Mouse (Mus musculus) adrenal gland, postnatal 36 days (tissue): Measurements from ENCODE around the gene Zbtb9. TPM values are rescaled to one million over a fixed set of nuclear protein-coding genes. Genes with fewer than 3 reads are reported as not detected.

Source experiments
- DNase-seq, 2 experiments: peaks; one replicate each; pipeline ENCODE4 v3.0.0; 2021; ENCODE audit warnings: mixed read lengths in 1 of 2
- total RNA-seq, 2 experiments: library from RNA; stranded (reverse); gene quantifications; 2 replicates each; pipeline ENCODE4 v1.2.3; 2021

Zbtb9 gene
- total RNA-seq, 2 experiments from 2014 or later, result 9.9 to 10.5 TPM

GRCm38 (mm10) chr17:26947231-26948100 is 25.5 kb upstream of the Zbtb9 start:
- no peak for DNase-seq

GRCm38 (mm10) chr17:26948316-26949050 is 24.5 kb upstream of the Zbtb9 start:
- DNase-seq, result peak; percentile 76 to 86

- no peak for DNase-seq
Observed at GRCm38 (mm10) chr17:26949051-26949577, 23.9 kb upstream of the Zbtb9 start.

DNA sequence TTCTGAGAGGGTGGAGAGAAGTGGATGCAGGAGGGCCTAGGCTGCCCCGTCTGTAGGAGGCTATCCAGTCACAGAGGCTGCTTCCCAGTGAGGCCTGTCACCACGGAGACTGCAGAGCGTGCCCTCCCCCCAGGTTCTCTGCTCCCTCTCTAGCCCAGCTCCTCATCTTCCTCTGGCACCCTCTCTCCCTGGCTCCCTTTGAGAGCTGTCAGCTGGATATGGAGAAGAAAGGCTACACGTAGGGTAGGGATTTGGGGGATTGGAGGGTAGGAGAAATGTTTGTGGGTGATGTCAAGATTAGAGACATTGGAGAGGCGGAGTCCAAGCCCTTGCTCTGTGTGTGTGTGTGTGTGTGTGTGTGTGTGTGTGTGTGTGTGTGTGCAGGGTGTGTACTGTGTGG is 23.1 kb upstream of the Zbtb9 start:
- DNase-seq, result no peak

- no peak for DNase-seq
Observed at GRCm38 (mm10) chr17:26950560-26951288, 22.2 kb upstream of the Zbtb9 start.

- peak; percentile 74 to 85 for DNase-seq
Observed at GRCm38 (mm10) chr17:26951406-26951805, 21.6 kb upstream of the Zbtb9 start.

- DNase-seq, result no peak
Observed at GRCm38 (mm10) chr17:26951952-26952877, 20.8 kb upstream of the Zbtb9 start.

- no peak for DNase-seq
Observed at GRCm38 (mm10) chr17:26953201-26953600, 19.8 kb upstream of the Zbtb9 start.

DNA sequence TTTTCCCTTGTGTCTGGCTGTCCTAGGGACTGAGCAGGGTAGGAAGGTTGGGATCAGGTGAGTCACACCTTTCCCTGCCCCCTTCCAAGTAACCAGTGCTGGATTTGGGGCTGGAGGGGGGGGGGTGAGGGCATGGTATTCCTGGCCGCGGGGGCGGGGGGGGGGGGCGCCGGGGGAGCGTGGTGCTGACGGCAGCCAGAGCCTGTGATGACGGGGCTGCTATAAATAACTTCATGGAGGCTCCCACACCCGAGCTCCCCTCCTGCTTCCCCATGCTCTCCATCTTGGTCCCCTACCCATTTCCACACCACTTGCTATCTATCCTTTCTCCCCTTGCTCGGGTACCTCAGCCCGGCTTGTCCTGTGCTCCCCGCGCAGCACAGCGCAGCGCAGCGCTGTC is 19.2 kb upstream of the Zbtb9 start:
- DNase-seq, result no peak

- peak in 1 of 2 experiments; percentile 25 for DNase-seq
Observed at GRCm38 (mm10) chr17:26956309-26956708, 16.7 kb upstream of the Zbtb9 start.

- no peak for DNase-seq
Observed at GRCm38 (mm10) chr17:26956895-26957294, 16.1 kb upstream of the Zbtb9 start.

GRCm38 (mm10) chr17:26957872-26958271 is 15.1 kb upstream of the Zbtb9 start:
- DNase-seq, result no peak

GRCm38 (mm10) chr17:26958880-26959279 is 14.1 kb upstream of the Zbtb9 start:
- no peak for DNase-seq

- DNase-seq, result no peak
Observed at GRCm38 (mm10) chr17:26959815-26960214, 13.2 kb upstream of the Zbtb9 start.

GRCm38 (mm10) chr17:26961572-26962240 is 11.3 kb upstream of the Zbtb9 start:
- no peak for DNase-seq

DNA sequence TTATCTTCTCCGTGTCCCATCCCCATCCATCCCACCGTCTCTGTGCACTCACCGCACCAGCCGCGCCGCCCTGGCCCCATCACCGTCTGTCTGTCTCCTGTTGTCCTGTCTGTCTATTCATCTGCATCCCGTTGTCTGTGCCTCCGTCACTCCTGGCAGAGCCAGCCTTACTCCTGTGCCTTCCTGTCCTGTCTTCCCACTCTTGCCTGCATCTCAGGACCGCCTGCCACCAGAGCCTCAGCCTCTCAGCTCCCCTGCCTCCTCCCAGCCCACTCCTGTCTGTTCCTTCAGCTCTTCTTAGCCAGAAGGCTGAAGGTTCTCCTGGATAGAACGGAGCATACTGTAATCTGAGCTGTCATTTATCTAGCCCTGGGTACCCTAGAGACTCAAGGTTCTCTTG is 6.0 kb upstream of the Zbtb9 start:
- DNase-seq, result no peak

- DNase-seq, result no peak
Observed at GRCm38 (mm10) chr17:26967477-26967876, 5.5 kb upstream of the Zbtb9 start.

DNA sequence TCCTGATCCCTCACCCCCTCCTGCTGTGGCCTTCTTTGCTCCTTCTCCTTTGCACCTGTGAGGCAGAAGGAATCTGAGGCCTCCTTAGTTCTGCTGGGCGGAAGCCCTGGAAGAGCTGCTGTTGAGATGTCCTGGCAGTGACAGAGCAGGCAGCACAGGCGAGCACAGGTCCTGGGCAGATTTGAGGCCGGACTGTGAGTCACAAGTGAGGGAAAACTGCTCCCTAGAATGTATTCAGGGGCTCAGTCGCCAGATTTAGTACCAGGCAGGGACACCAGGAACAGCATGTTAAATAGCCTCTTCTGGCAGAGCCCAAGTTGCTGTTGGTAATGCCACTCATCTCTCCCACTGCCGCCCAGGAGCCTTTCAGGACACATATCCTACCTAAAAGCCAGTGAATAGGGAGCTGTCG is 4.8 kb upstream of the Zbtb9 start:
- no peak for DNase-seq

DNA sequence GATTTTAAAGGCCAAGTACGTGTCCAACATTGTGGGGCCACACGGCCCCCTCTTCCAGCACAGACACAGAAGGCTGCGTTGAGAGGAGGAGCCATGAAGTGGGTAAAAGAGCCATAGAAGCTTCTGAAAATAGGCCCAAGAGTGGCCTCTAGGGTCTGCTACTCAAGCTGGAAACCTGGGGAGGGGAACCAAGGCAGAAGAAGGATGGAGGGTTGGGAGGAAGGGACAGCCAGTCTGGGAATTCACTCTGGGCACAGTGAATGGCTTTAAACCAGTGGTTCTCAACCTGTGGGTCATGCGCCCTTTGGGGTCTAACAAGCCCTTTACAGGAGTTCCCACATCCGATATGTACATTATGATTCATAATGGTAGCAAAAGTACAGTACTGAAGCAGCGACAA is 3.7 kb upstream of the Zbtb9 start:
- no peak for DNase-seq

- DNase-seq, result no peak
Observed at GRCm38 (mm10) chr17:26970221-26970620, 2.7 kb upstream of the Zbtb9 start.
